Mouse (Mus musculus) cerebellum, adult 2 months (tissue): Measurements from ENCODE around the gene Wdr91. TPM values are rescaled to one million over a fixed set of nuclear protein-coding genes. Genes with fewer than 3 reads are reported as not detected.

Source experiments
- DNase-seq, 2 experiments: peaks; one replicate each; pipeline ENCODE4 v3.0.0; 2021
- H3K27ac ChIP-seq: fragments of 200-500 bp; 2 replicates; pipeline ENCODE4 v1.5.1; 2012; ENCODE audit warnings: low read length, control low read depth, inconsistent platforms; ENCODE audit not compliant: insufficient read depth
- H3K27me3 ChIP-seq: fragments of 200-500 bp; 2 replicates; pipeline ENCODE4 v1.6.1; 2012; ENCODE audit warnings: inconsistent platforms, mild to moderate bottlenecking, low read length, moderate library complexity; ENCODE audit not compliant: control insufficient read depth, insufficient read depth
- H3K4me1 ChIP-seq: fragments of 200-500 bp; 2 replicates; pipeline ENCODE4 v1.6.1; 2011; ENCODE audit warnings: low read length; ENCODE audit not compliant: control insufficient read depth, insufficient read depth
- H3K4me3 ChIP-seq: fragments of 200-500 bp; replicated peaks from 2 replicates; pipeline ENCODE3; 2011; ENCODE audit warnings: mild to moderate bottlenecking, low read depth, low read length, control low read depth; ENCODE audit not compliant: insufficient read depth
- CTCF ChIP-seq: fragments of 200-500 bp; IDR thresholded peaks from 2 replicates; pipeline ENCODE4 v1.5.1; 2011; ENCODE audit warnings: low read depth, mild to moderate bottlenecking, control low read depth, low read length, moderate library complexity, borderline replicate concordance; ENCODE audit not compliant: insufficient read depth
- POLR2A ChIP-seq: fragments of 200-500 bp; IDR thresholded peaks from 2 replicates; pipeline ENCODE4 v1.6.1; 2011; ENCODE audit warnings: low read length, control low read depth, borderline replicate concordance; ENCODE audit not compliant: insufficient read depth
- WGBS: fragments of 180-500 bp; shearing (Covaris S2); methylation state at CpG from one replicate; pipeline ENCODE4 v1.1.7; 2018; 5-methylcytosine and 5-hydroxymethylcytosine counted together
- polyA plus RNA-seq: library from polyadenylated mRNA; depleted of rRNA; stranded (reverse); fragments of >200 nt; gene quantifications from 2 replicates; pipeline ENCODE4 v1.2.3, GENCODE M21; 2012; rRNA removed

Wdr91 gene
- 26.7 and 28.0 TPM in 2 replicates for polyA plus RNA-seq

DNA sequence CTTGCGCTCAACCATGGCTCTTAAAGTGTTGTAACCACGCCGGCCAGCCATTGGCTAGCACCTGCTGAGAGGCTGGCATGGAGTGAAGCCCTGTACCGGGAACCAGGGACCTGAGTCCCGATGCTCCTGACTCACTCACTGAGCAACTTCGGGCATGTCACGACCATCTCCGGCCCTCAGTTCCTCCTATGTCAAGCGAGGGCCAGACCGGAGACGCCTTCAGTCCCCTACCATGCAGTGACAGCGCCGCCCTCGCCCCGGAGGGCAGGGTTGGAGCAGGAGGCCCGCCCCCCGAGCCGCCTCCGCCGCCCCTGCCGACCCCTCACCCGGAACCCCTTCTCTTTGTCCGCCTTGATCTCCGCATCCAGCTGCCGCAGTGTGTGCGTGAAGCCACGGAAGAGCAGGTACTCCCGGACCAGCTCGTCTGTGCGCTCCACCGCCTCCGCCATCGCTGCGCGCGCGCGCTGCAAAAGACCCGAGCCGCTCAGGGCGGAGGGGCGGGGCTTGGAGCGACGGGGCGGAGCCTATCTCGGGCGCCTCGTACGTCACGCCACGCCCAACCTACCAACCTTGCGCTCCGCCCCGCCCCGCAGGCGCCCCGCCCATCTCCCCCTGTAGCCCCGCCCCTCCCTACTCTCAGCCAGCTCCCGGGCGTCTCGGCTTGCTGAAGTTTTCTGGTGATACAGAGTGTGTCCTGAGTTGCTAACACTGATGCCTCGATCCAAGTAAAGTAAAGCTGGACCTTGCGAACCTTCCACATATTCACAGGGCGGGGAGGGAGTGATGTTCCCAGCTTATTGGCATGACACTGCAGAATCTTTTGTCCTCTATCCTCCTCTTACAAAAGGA, at the start of gene Wdr91:
Wdr91 (minus strand) TSS at position 506 of the 849 bp plus-strand sequence.
- Histone ChIP-seq H3K27me3 (no peaks in the 10 kb centered on the region), H3K4me1 (0 out of 2 replicates have a peak, but pooled peaks cover 2% of the 10 kb centered on the region), H3K27ac (no peak within 1 kb of the TSS), H3K4me3 (peak within 1 kb of the TSS; percentile 80)
- DNase-seq = peak; percentile 88 to 92
- no peak for TF ChIP-seq CTCF
- peak; percentile 77 for TF ChIP-seq POLR2A
- under 1% methylated on average over 59 of the region's 64 CpGs for WGBS

GRCm38 (mm10) chr6:34959131-34959530, 48.5 kb upstream of the Wdr91 start:
- Histone ChIP-seq H3K4me1 (no peaks in the 10 kb centered on the region), H3K27ac (no peak overlapping the region), H3K27me3 (no peaks in the 10 kb centered on the region), H3K4me3 (no peak overlapping the region)
- no peak for TF ChIP-seq POLR2A
- no peak for TF ChIP-seq CTCF
- 92% methylated on average over 7 of the region's 7 CpGs for WGBS
- DNase-seq = no peak

GRCm38 (mm10) chr6:34955862-34956241, 45.2 kb upstream of the Wdr91 start:
- no peak overlapping the region for H3K27ac ChIP-seq
- TF ChIP-seq CTCF = no peak
- no peak for TF ChIP-seq POLR2A
- WGBS = 31% methylated on average over 8 of the region's 8 CpGs
- no peaks in the 10 kb centered on the region for H3K4me1 ChIP-seq
- H3K27me3 ChIP-seq = no peaks in the 10 kb centered on the region
- H3K4me3 ChIP-seq = no peak overlapping the region
- no peak for DNase-seq

- DNase-seq = peak in 1 of 2 experiments; percentile 14
- Histone ChIP-seq H3K4me1 (no peaks in the 10 kb centered on the region), H3K27me3 (no peaks in the 10 kb centered on the region), H3K4me3 (no peak overlapping the region), H3K27ac (no peak overlapping the region)
- peak; percentile 40; the same call in 1 of the 2 replicates for TF ChIP-seq CTCF
- TF ChIP-seq POLR2A = no peak
- WGBS = 51% methylated on average over 18 of the region's 18 CpGs
Measured at GRCm38 (mm10) chr6:34954926-34955861, 44.5 kb upstream of the Wdr91 start.

DNA sequence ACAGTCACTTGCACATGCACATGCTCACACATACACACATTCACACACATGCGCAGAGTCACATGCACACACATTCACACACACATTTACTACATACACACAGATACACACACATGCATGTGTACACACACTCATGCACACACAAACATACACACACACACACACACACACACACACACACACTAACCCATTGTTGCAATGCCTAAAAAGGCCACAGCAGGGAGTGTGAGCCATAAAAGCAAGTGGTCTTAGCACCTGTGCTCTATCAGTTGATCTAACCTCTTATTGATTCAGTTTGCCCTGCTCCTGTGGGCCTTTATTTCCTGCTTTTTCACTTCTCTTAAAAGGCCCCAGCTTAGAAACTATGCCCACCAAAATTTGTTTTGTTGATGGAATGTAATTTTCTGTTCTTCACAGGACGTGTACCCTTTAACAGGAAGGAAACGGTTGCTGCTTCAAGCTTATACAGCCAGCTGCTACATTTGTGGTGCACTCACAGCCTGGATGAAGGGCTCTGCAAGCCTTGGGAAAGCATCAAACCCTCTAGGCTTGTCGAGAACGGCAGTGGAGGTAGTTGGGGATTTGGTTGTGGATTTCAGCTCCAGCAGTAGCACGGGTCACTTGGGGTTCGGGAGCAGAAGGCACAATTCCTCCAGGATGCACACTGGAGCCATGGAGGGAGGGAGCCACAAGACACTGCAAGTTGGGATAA, 41.4 kb upstream of the Wdr91 start:
- no peak overlapping the region for H3K4me3 ChIP-seq
- no peak overlapping the region for H3K27ac ChIP-seq
- DNase-seq = no peak
- WGBS = 82% methylated on average over 7 of the region's 7 CpGs
- TF ChIP-seq POLR2A (no peak), CTCF (no peak)
- no peaks in the 10 kb centered on the region for H3K27me3 ChIP-seq
- H3K4me1 ChIP-seq = no peaks in the 10 kb centered on the region

GRCm38 (mm10) chr6:34951518-34951917, 40.8 kb upstream of the Wdr91 start:
- no peak overlapping the region for H3K4me3 ChIP-seq
- H3K27me3 ChIP-seq = no peaks in the 10 kb centered on the region
- H3K27ac ChIP-seq = no peak overlapping the region
- no peak for DNase-seq
- no peaks in the 10 kb centered on the region for H3K4me1 ChIP-seq
- no peak for TF ChIP-seq POLR2A
- TF ChIP-seq CTCF = no peak
- 82% methylated on average over 7 of the region's 7 CpGs for WGBS

DNA sequence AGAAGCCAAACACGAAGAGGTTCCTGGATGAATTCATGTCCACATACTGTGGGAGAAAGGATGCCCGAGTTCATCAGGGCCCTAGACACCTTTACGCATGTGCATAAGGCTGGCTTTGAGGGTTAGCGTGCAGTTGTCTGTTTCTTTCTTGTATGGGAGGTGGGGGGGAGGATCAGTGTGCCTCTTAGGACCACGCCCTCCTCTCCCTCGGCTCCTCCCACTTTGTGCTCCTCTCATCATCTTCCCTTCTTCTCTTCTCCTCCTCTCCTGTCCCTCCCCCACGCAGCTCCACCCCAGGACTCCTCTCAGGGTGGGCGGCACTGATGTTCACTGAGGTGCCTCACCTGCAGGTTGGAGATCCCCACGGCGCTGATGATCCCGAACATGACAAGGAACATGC, 37.8 kb upstream of the Wdr91 start:
- Histone ChIP-seq H3K27me3 (no peaks in the 10 kb centered on the region), H3K27ac (no peak overlapping the region), H3K4me1 (no peaks in the 10 kb centered on the region), H3K4me3 (no peak overlapping the region)
- TF ChIP-seq POLR2A (no peak), CTCF (no peak)
- no peak for DNase-seq
- WGBS = 27% methylated on average over 11 of the region's 11 CpGs

GRCm38 (mm10) chr6:34946486-34947079, 35.9 kb upstream of the Wdr91 start:
- TF ChIP-seq POLR2A (no peak), CTCF (no peak)
- no peaks in the 10 kb centered on the region for H3K4me1 ChIP-seq
- 92% methylated on average over 1 of the region's 1 CpGs for whole genome bisulfite sequencing
- DNase-seq = no peak
- no peaks in the 10 kb centered on the region for H3K27me3 ChIP-seq
- H3K4me3 ChIP-seq = no peak overlapping the region
- no peak overlapping the region for H3K27ac ChIP-seq
